Mouse (Mus musculus) liver, embryonic 14.5 days (tissue): Measurements from ENCODE around the gene Clic4.

Experiments
- CTCF ChIP-seq: IDR thresholded peaks from 2 replicates; pipeline ENCODE4 v1.5.1; 2016; ENCODE audit warnings: antibody characterized with exemption, low read depth, control low read depth
- EP300 ChIP-seq: IDR thresholded peaks from 2 replicates; pipeline ENCODE4 v1.6.1; 2016; ENCODE audit warnings: antibody characterized with exemption, low read depth

DNA sequence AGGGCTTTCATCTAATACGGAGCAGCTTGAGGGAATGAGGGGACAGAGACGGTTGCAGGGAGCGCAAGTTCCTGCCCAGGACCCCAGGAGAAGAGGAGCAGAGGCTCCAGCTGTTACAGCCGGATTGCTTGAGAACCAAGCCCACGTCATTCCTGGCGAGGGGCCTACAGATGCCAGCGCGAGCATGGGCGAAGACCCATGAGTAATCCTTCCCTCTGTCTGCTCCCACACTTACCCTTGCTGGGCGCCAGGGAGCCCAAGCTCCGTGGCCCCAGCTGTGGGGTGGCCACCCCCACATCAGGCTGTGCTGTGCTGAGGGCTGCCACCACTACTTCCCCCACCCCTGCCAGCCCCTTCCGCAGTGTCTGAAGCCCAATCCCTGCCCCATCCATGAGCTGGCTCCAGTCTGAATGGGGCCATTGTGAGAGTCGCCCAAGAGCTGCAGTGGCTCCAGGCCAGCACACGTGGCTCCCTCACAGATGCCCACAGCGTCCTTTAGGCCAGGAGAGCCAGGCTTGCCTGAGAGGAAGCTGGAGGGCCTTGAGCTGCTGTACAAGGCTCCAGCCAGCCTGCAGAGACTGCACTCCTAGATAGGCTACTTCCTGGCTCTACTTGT lies 25.4 kb upstream of the Clic4 start:
- TF ChIP-seq CTCF (no peak), EP300 (no peak)
